Mouse (Mus musculus): ENCODE data around the gene Incenp.
"Not testable (repeated sequence)": the region's sequence is repeated elsewhere in the genome, so short reads cannot be mapped to it uniquely, and the experiment has no call there.

Gene Incenp

GRCm38 (mm10) chr19:9899072-9899779 is at the start of gene Incenp:
TSS of gene Incenp (minus strand) at chr19:9899551.
- DNase-seq (ENCODE audit: low spot score), result peak; percentile 97

GRCm38 (mm10) chr19:9946986-9947385 is 47.6 kb upstream of the Incenp start:
- no peak for DNase-seq (ENCODE audit: low spot score)

GRCm38 (mm10) chr19:9945800-9946564 is 46.6 kb upstream of the Incenp start:
- no peak for DNase-seq (ENCODE audit: low spot score)

GRCm38 (mm10) chr19:9942539-9943533 is 43.5 kb upstream of the Incenp start:
- no peak for DNase-seq (ENCODE audit: low spot score)

- no peak for DNase-seq (ENCODE audit: low spot score)
Measured at GRCm38 (mm10) chr19:9941809-9942208, 42.5 kb upstream of the Incenp start.

GRCm38 (mm10) chr19:9940903-9941302 is 41.6 kb upstream of the Incenp start:
- no peak for DNase-seq (ENCODE audit: low spot score)

- no peak for DNase-seq (ENCODE audit: low spot score)
Measured at GRCm38 (mm10) chr19:9939841-9940240, 40.5 kb upstream of the Incenp start.

GRCm38 (mm10) chr19:9938824-9939303 is 39.5 kb upstream of the Incenp start:
- peak; percentile 87 for DNase-seq (ENCODE audit: low spot score)

GRCm38 (mm10) chr19:9938156-9938823 is 38.9 kb upstream of the Incenp start:
- DNase-seq (ENCODE audit: low spot score), result peak; percentile 27

GRCm38 (mm10) chr19:9937428-9937827 is 38.1 kb upstream of the Incenp start:
- DNase-seq (ENCODE audit: low spot score), result no peak

GRCm38 (mm10) chr19:9936579-9936978 is 37.2 kb upstream of the Incenp start:
- peak; percentile 11 for DNase-seq (ENCODE audit: low spot score)

GRCm38 (mm10) chr19:9933908-9934307 is 34.6 kb upstream of the Incenp start:
- DNase-seq (ENCODE audit: low spot score), result no peak

- not testable (repeated sequence) for DNase-seq (ENCODE audit: low spot score)
Measured at GRCm38 (mm10) chr19:9931167-9931607, 31.8 kb upstream of the Incenp start.

GRCm38 (mm10) chr19:9928089-9928488 is 28.7 kb upstream of the Incenp start:
- DNase-seq (ENCODE audit: low spot score), result no peak

- DNase-seq (ENCODE audit: low spot score), result no peak
Measured at GRCm38 (mm10) chr19:9924769-9925272, 25.5 kb upstream of the Incenp start.

GRCm38 (mm10) chr19:9924034-9924768 is 24.9 kb upstream of the Incenp start:
- DNase-seq (ENCODE audit: low spot score), result no peak

GRCm38 (mm10) chr19:9923048-9923447 is 23.7 kb upstream of the Incenp start:
- DNase-seq (ENCODE audit: low spot score), result no peak

- DNase-seq (ENCODE audit: low spot score), result no peak
Measured at GRCm38 (mm10) chr19:9922228-9922627, 22.9 kb upstream of the Incenp start.

GRCm38 (mm10) chr19:9920835-9921784 is 21.8 kb upstream of the Incenp start:
- DNase-seq (ENCODE audit: low spot score), result no peak
